Mouse (Mus musculus) thymus, adult 2 months (tissue): ENCODE measurements at regions not wholly inside any gene's neighbourhood (a gene's known extent, or its start where the extent isn't known, plus 50 kb on each side); places are given as distances from the start of the nearest gene placed in this dataset.

Source experiments
- CTCF ChIP-seq: fragments of 200-500 bp; IDR thresholded peaks from 2 replicates; pipeline ENCODE4 v1.5.1; 2012; ENCODE audit warnings: mild to moderate bottlenecking, control low read depth, low read length, moderate library complexity, borderline replicate concordance; ENCODE audit not compliant: control insufficient read depth, poor library complexity, insufficient read depth; ENCODE audit errors: extremely low read depth
- POLR2A ChIP-seq: fragments of 200-500 bp; IDR thresholded peaks from 2 replicates; pipeline ENCODE4 v1.6.1; 2012; ENCODE audit warnings: mild to moderate bottlenecking, low read length, control low read depth, moderate library complexity; ENCODE audit not compliant: control insufficient read depth, poor library complexity, insufficient read depth; ENCODE audit errors: extremely low read depth

- TF ChIP-seq CTCF (no peak), POLR2A (no peak)
Measured at GRCm38 (mm10) chr12:93122216-93122615, 1273.3 kb upstream of the Sel1l start.
